Mouse (Mus musculus) erythroblast, embryonic 14.5 days (primary cell): Measurements from ENCODE around the gene Snrpf.

Experiments
- GATA1 ChIP-seq: IDR thresholded peaks from 2 replicates; pipeline ENCODE4 v1.6.1; 2012; ENCODE audit warnings: low read length, inconsistent platforms, mixed read lengths
- TAL1 ChIP-seq: IDR thresholded peaks from 3 replicates; pipeline ENCODE4 v1.6.1; 2012; ENCODE audit warnings: low read length, inconsistent platforms, mixed read lengths

- TF ChIP-seq TAL1 (no peak), GATA1 (no peak)
These were observed 34.2 kb upstream of the Snrpf start for GRCm38 (mm10) chr10:93623725-93624124.
